Mouse (Mus musculus) brain, embryonic 18.5 days (tissue): ENCODE results near the gene Ldlrad1.

ENCODE experiments used
- DNase-seq: peaks from one replicate; pipeline ENCODE4 v3.0.0-alpha.2; 2012; ENCODE audit warnings: low read depth, low spot score

Gene Ldlrad1

DNA sequence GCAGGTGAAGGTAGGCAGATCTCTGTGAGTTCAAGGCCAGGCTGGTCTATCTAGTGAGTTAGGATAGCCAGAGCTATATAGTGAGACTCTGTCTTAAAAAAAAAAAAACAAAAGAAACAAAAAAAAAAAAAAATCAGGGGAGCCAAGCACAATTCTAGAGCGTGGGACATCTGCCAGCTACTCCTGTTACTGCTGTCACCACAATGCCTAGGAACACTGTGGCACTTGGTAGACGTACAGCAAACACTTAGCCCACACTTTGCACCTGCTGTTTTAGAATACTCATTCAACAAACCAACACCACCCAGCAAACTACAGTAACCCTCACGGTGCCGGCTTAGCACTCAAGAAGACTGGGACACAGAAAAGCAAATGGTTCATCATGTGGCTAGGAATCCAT lies 2.5 kb downstream of the Ldlrad1 start:
- no peak for DNase-seq

DNA sequence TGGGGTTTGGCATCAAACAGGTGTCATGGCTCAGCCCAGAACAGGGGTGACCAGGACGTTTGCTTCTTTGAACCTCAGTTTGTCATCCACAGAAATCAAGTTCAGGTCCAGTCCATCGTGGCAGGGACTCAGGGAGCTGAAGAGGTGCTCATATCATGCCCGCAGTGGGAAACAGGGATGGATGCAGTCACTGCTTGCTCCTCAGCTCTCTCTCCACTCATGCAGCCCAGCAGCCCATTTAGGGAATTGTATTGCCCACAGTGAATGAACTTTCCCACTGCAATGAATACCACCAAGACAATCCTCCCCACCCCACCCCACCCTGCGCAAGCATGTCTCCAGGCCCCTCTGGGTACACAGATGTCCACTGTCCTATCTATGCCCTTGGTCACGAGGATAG lies 3.0 kb downstream of the Ldlrad1 start:
- no peak for DNase-seq

DNA sequence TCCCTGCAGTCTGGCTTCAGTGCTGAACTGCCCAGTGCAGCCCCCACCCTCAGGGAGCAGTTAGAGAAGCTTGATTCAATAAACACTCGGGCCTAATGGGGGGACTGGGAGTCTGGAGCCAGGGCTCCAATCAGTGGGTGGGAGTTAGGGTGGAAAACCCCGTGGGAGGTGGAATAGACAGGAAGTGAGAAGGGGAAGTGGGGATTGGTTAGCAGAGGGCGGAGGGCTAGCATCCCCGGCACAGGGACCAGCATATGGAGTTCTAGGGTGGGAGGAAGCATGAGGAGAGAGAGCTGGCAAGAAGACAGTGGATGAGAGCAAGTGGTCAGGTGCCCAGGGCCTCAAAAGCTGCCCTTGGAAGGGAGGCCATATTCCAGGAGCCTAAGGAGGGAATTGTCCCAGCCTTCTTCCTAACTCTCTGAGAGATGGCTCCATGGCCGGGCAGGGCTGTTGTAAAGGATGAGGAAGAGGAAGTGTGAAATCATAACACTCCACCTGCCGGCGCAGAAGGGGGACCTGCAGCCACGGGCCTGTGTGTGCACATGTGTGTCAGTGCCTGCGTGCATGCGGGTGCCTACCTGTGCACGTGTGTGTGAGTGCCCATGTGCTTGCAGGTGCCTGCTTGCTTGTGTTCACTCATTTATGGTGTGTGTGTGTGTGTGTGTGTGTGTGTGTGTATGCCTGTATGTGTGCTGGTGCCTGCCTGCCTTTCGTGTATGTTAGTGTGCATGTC lies 4.5 kb downstream of the Ldlrad1 start:
- no peak for DNase-seq

DNA sequence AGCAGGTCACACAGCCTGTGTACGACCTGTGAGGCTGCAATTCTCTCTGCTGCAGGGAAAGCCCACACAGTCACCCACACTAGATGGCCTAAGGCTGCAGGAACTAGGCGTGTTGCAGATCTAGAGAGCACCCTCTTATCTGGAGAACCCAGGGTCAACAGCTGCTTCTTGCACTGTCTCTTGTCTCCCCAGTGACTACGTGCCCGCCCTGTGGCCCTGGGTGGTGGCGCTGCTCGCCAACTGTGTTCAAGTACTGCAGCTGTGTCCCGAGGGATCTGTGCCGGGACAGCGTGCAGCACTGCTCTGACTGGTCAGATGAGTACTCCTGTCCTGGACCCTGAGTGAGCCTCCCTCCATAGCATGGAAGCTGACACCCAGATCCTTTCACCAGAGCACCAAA lies 8.6 kb downstream of the Ldlrad1 start:
- DNase-seq = no peak

DNA sequence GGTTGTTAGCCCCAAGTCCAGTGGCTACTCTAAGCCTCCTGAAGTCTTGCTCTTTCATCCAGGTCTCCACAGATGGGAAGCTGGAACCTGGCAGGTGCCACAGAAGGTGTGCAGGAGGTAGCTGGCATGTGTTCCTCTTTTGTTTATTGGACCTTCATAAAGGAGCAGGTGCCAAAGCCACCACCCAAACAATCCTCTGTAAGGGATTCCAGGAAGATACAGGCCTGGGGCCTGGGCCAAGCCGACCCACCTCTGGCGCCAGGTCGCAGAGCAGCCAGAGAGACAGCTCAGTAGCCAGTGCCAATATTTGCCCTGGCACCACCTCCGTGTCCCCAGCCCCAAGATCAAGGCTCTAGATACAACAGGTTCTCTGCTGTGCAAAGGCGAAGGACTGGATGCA lies 12.5 kb downstream of the Ldlrad1 start:
- DNase-seq = no peak

DNA sequence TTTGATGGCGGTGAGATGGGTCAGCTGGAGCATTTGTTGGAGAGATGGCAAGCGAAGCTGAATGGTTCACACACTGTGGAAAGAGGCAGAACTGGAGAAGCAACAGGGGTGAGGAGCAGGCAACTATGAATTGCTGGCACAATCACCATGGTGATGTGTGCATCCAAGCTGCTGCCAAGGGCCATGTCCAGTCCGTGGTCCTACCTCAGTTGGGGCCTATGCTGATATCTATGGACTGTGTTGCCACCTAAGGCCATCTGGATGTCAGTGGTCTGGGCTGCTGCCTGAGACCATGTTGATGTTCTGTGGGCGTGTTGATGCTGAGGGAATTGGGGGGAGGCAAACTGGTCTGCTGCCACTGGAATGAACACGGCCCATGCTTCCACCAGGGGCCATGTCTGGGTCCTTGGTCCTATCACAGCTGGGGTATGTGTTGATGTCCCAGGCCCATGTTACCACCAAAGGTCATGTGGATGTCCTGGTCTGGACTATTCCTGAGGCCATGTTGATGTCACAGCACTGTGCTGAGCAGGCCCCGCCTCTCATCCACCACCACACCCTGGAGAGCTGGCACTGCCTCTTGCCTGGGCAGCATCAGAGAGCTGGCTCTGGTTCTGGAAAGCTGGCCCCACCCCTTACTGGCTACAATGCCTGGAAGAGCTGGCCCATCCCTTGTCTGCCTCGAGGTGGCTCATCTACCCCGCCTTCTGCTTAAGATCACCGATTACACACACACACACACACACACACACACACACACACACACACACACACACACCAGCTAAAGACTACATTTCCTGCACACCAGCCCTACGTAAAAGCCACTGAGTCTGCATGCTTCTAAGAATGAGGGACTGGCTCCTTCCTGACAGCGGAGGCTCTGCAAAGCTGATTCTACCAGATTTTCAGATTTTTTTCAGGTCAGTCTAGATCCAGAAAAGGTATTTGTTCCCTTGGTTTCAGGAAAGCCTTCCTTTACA lies 14.5 kb downstream of the Ldlrad1 start:
- no peak for DNase-seq

DNA sequence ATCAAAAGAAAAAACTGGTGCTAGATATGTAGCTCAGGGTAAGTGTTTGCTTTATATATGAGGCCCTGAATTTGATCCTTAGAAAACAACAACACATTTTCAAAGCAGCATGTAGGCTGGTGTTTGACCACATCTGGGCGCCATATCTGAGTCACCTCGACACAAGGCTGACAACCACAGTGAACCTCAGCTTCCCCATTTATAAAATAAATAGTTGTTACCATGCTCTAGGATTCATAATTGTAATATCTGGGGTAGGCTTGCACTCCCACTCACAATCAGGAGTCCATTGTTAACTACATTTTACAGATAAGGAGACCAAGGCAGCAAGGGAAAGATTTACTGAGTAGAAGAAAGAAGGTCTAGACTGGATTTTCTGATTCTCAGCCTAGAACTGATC lies 17.3 kb downstream of the Ldlrad1 start:
- no peak for DNase-seq

DNA sequence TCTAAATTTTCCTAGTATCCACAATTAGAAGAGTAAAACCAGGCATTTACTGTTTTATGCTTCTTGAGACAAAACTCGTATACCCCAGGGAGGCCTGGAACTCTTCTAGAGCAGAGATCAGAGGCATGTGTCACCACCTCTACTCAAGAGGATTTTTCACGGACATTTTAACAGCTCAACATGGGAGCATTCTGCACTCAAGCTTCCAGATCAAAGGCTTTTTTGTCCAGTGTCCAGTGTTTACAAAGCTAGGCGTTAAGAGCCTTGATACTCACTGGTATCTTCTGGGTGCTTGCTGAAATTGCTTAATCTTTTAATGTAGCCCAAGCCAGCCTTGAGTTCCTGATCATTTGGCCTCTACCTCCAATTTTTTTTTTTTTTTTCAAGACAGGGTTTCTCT lies 23.2 kb downstream of the Ldlrad1 start:
- no peak for DNase-seq

DNA sequence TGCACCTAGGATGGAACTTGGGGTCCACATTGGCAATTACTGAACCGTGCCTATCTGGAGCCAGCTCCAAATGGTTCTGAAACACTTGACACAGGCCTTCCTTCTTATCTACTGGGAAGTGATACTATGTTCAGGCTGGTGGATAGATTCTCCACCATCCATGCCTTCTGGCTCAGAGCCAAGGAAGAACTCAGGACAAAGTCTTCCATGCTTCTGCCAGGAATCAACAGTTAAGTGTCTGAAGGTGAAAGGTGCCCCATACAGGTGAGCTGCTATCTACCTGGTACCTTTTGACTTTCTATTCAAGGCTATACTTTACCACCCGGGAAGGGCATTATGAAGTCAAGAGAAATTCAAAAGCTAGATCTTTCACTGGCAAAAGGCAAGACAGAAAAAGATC lies 29.3 kb downstream of the Ldlrad1 start:
- DNase-seq = no peak

DNA sequence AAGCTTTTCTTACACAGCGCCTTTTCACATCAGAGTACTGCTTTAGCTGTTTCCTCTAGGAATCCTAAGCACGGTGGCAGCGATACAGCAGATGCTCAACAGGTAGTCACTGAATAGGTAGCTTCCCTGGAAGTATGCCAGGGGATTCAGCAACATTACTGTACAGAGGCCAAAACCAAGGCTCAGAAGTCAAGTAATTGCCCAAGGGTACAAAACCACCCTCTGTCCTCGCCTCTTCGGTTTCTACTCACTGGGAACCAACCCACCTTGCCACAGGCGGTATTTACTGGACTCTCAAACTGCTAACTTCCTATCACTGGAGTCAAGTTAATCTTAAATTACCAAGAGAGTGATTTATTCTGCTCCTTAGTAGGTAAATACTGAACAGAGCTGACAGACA lies 31.2 kb downstream of the Ldlrad1 start:
- DNase-seq = no peak

DNA sequence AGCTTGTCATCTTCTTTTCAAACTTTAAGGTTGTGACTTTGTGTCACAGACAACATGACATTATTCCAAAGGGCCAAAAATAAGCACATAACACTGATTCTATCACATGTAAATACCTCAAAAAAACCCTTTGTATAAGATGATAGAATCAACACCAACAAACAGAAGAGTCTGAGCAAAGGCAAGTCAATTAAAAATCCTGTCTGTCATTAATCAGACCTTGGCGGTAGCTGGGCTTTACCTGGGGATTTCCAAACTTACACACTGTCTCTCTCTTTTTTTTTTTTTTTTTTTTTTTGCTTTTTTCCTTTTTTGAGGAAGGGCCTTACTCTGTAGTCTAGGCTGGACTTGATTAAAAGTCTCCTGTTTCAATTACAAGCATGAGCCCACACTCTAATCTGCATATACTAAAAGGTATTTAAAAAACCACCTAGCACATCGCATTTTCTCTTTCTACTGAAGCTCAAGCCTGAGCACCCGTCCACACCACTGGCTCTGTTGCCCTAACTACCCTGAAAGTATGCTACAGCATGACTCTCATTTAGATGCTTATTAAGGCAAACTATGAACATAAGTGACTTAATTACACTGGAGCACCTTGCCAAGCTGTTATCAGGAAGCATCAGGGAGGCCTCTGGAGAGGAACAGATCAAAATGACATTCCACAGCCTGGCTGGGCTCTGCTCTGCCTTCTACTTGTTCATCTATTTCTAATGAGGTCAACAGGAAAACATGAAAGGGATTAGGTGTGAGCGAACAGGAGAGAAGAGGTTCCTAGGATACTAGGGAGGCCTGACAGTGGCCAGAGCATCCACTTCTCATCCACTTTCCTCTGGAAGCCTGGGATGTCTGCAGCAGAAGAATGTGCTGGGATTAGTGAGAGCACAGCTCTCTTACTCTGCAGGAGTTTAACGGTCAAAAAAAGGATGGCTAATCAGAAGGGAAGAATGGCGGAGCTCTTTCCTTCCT lies 34.7 kb downstream of the Ldlrad1 start:
- DNase-seq = no peak

DNA sequence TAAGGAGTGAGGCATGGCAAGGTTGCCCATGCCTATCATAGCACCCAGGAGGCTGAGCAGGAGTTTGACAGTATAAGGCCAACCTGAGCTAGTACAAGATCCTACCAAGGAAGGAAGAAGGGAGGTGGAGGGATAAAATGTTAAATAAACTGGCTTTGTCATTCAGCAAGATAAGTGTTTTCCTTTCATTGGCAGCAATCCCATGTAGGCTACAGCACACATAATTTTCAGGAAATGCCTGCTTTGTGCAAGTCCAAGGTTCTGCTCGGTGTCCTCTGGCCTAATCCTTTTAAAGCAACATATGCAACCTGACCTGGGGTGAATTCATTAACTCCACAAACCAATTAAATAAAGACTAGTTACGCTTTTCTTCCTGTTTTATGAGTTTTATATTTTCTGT lies 36.4 kb downstream of the Ldlrad1 start:
- DNase-seq = no peak

DNA sequence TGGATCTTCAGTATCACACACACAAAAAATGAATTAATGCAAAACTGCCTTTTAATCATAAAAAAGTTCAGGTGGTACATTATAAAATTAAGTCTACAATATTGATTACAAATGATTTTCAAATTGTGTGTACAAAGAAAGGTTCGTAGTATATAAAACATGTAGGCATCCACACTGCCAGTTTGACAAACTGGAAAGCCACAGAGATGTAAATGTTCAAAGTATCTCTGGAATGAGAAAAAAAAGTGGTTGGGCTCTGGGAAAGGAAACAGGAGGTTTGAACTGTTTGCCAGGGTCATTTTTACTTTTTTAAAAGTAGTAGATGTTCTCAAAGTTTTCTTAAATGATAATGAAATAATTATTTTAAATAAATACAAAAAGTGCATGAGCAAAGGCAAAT lies 37.1 kb downstream of the Ldlrad1 start:
- no peak for DNase-seq

DNA sequence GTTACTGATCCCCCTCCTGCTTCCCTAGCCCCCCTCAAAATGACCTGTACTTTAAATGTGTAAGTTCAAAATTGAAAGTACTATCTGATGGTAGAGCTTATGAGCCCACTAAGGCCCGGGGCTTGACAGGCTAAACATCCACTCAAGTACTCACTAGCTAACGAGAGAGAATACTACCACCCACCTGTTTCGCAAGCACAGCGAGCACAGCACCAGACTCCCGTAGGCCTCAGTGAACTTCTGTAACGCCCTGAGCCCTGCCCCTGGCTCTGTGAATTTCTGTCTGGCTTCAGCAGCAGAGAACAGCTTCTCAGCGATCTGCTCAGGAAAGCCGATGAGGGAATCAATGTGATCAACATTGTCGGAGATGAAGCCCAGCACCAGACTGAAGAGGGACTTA lies 38.1 kb downstream of the Ldlrad1 start:
- DNase-seq = no peak

DNA sequence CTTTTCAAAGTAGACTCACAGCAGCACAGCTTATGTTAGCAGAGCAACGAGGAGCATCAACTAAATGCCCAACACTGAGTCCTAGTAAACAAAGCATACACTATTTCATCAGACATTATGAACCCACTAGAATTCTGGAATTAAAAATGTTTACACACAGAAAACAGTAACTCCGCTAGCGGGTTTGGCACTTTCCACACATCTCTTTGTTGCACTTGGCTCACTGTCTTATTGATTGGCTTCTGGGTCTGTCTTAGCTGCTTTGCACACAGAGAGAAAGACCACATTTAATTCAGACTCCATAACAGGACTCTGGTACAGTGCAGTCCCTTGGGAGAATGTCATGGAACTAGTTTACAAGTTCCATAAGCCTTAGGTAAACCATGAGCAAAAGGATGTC lies 39.1 kb downstream of the Ldlrad1 start:
- DNase-seq = no peak

DNA sequence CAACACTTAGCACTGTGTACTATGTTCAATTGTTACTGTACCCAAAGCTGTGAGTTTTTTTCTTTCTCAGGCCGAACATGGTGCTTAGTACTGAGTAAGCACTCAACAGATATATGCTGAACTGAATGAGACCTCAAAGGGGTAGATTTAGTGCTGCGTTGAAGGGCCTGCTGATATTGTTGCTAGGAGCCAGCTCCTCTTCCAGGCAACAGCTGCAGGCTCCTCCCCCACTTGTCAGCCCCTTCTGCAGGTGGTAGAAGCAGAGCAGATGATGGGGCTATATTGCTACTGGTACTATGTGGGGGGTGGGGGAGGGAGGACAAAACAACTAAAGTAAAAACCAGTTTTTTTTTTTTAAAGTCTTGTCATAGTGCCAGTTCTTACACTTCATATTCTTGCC lies 40.5 kb downstream of the Ldlrad1 start:
- no peak for DNase-seq

DNA sequence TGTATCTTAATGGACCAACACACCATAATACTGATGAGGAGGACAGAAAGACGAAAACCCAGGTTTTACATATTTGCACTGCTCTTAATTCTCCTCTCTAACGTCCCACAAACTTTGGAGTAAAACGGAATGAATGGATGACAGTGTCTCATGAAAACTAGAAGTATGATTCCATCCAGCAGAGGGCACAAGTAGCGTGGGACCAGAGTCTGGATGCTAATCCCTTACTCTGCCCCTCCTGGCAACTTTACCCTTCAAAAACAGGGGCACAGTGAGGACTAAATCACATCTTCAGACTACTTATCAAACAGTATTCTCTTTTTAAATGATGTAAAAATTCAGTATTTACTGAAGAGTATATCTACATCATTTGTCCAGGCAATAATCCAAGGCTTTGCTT lies 41.5 kb downstream of the Ldlrad1 start:
- DNase-seq = no peak

DNA sequence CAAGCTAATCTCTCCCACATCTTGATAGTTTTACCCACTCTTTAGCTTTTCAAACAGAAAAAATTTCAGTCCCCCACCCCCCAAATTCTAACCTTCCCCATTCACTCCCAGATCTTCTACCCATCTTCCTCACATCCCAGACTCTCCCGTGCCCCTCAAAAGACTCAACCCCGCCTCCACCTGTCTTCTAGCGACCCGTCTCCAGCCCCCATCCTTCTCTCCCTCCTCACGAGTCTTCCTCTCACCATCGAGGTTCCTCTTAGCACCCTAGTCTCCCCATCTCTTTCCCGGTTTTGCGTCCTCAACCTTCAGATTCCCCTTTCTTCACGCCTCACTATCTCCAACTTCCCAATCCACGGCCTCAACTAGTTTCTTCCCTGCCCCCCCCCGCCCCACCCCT lies 43.5 kb downstream of the Ldlrad1 start:
- DNase-seq = no peak

DNA sequence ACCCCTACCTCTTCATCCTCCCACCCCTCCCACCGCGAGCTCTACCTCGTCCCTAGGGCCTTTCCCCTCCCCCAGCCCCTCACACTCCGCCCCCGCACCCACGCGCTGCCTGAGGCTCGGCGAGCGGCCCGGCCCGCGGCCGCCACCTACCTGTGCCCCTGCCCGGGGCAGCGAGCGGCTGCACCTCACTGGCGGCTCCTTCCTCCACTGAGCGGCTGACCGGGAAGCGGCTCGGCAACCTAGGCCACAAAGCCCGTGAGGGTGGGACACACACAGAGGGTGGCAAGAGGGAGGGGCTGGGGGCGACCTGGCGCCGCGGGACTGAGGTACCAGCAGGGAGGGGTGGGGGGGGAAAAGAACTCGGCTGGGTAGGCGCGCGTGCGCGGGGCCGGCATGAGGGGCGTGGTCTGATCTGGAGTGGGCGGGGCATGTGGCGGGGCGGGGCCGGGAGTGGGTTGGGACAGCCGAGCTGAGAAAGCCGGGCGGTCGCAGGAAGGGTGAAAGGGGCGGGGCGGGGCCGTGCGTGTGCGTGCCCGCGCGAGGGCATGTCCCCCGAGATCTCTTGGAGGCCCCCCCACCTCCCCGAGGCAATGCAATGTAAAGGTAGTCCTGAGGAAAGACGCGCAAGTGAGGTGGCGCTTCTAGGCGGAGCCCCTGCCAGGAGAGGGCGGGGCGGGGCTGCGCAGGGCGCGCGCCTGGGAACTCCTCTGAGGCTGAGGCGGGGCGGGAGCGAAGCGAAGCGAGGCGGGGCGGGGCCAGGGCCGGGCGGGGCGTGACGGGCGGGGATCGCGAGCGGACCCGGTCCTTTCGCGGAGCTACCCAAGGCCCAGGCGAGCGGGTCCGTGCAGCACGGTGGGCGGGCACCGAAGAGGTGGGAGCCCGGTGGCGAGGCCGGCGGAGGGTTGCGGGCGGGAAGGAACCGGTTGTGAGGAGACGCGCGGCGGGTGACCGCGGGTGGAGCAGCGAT lies 44.4 kb downstream of the Ldlrad1 start, which contains the start of the genes Lrrc42 and Hspb11:
TSS of gene Lrrc42 (minus strand) at position 408 of the 967 bp plus-strand sequence.
TSS of gene Hspb11 (plus strand) at position 469 of the 967 bp plus-strand sequence.
- peak; percentile 90 for DNase-seq

DNA sequence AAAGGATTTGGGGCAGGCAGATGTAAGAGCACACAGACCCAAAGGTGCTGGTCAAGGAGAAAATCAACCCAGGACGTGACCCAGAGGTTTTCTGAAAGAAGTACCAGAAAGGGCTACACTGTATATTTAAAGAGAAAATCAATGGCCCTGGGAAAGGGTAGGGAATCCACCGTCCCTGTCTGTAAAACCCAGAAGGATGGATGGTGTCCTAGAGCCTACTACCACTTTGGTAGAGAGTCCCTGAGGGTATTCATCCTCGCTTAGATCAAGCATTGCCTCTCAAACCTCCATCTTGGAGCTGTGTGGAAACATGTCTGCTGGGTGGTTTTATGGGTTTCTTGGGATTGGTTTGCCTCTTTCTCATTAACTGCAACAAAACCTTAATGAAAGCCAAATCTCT lies 45.4 kb downstream of the Ldlrad1 start:
- no peak for DNase-seq
